Comparison of ENCODE assay signal across 10 mouse cellular contexts in genomic region chr9:118684343-118684742, GRCm38 (mm10).
DNase-seq lines count a peak whose midpoint lies in the region; TF ChIP-seq lines count a peak whose summit lies in the region.
"Had no signal": no experiment of that assay in that cellular context is flagged by ENCODE, and none has a peak within 500 bp of the region (broad histone marks: within the 10 kb centered on the region; RNA-seq: fewer than 3 reads in every experiment).

No protein-coding gene starts in this region.

- TF ChIP-seq CTCF in kidney, adult 2 months (conservative IDR thresholded peaks at IDR 0.05; ENCODE audit: insufficient read depth, insufficient read length, low read depth, low read length), result peak; percentile 35; the same call in 1 of the 2 replicates

- 68% methylated on average over 9 of the region's 9 CpGs for WGBS in kidney, adult 2 months

- no peak for TF ChIP-seq POLR2A in kidney, adult 2 months (IDR thresholded peaks at IDR 0.05; ENCODE audit: low read depth, low read length)

- DNase-seq in kidney, adult 2 months, result no peak
- no peak for DNase-seq in kidney, postnatal 10 days
- DNase-seq in right cerebral cortex, postnatal 4 days, result peak; percentile 24
- no peak for DNase-seq in right cerebral cortex, adult 2 months (ENCODE audit: low spot score in 2 of 2)
- peak; percentile 61 for DNase-seq in induced T-regulatory cell, adult 2 months (ENCODE audit: low read depth)
- no peak for DNase-seq in urinary bladder, postnatal 25 days (ENCODE audit: low spot score)
- no peak for DNase-seq in heart, postnatal 36 days
- no peak for DNase-seq in adrenal gland, adult 8-10 months
- DNase-seq: heart, adult 11 months had no signal

- intact Hi-C loops in heart, postnatal 36 days (cut with DNase I), result loop anchor here (2.0 kb wide), 1 partner anchor 78 kb away; the partner anchor contains the start of gene Itga9

- H3K4me3 ChIP-seq in kidney, adult 2 months (ENCODE audit: insufficient read depth, low read depth, low read length), result no peak overlapping the region
- H3K4me3 ChIP-seq: neural tube, embryonic 13.5 days had no signal

- no peaks in the 10 kb centered on the region for H3K4me1 ChIP-seq in kidney, adult 2 months (ENCODE audit: control insufficient read depth, insufficient read depth, low read length)

- no peaks in the 10 kb centered on the region for H3K27me3 ChIP-seq in kidney, adult 2 months (replicated peaks; ENCODE audit: control insufficient read depth, insufficient read depth, low read length)
- H3K27me3 ChIP-seq: neural tube, embryonic 13.5 days had no signal

- no peaks in the 10 kb centered on the region for H3K36me3 ChIP-seq in kidney, adult 2 months (ENCODE audit: control insufficient read depth, insufficient read depth, low read length)
- H3K36me3 ChIP-seq: neural tube, embryonic 13.5 days had no signal

- H3K27ac ChIP-seq in kidney, adult 2 months (ENCODE audit: insufficient read depth, low read depth, low read length), result no peak overlapping the region
- H3K27ac ChIP-seq: neural tube, embryonic 13.5 days had no signal

Comparison
In these comparisons a context has a peak if more than half of its experiments do, and no peak if none do; other contexts are left out.
1. DNase-seq: peak in right cerebral cortex, postnatal 4 days (single experiment) and induced T-regulatory cell, adult 2 months (single experiment); none in kidney, adult 2 months (single experiment), kidney, postnatal 10 days (single experiment), right cerebral cortex, adult 2 months (0 of 2), urinary bladder, postnatal 25 days (single experiment), heart, postnatal 36 days (0 of 2) and adrenal gland, adult 8-10 months (single experiment).